Comparison of ENCODE assay signal across 8 mouse cellular contexts in the genomic region with DNA sequence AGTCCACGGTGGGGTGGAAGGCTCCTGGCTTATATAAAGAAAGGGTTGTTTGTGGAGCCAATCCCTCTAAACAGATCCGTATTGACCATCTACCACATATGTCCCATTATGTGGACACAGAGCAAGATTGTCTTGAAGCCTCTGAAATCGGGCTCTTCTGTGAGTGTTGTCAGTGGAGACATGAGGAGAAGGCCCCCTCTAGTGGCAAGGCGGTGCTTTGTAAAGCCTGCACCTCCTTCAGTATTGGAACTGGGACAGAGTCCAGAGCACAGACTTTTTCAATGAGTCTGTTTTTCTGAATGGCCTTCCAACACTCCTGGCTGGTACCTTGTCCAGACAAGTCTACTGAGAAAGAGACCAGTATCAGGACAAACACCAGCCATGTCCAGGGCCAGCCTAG. TPM values are rescaled to one million over a fixed set of nuclear protein-coding genes. Genes with fewer than 3 reads are reported as not detected.
DNase-seq lines count a peak whose midpoint lies in the region; ATAC-seq and TF ChIP-seq lines count a peak whose summit lies in the region.

No protein-coding gene starts in this region.

- dilution Hi-C loops in CH12.LX (cut with MboI; ENCODE audit: extremely low pct_ligation_motif_present, extremely low pct_unique_long_range_greater_than_20kb, low sequenced_read_pairs): no loop called here

- 13% methylated on average over 4 of the region's 4 CpGs for WGBS in forebrain, postnatal 0 days

- no peak overlapping the region for H3K4me3 ChIP-seq in CH12.LX (replicated peaks in 1 of 3; ENCODE audit: low read depth in 2 of 3, low read length in 2 of 3, poor library complexity in 1 of 3)
- H3K4me3 ChIP-seq in forebrain, postnatal 0 days (ENCODE audit: low read depth, low read length): no peak overlapping the region

- TF ChIP-seq EP300 in CH12.LX (IDR thresholded peaks at IDR 0.05; ENCODE audit: low read length): no peak

- no peak overlapping the region for H3K4me2 ChIP-seq in CH12.LX (ENCODE audit: insufficient read depth, low read depth, poor library complexity, severe bottlenecking)
- H3K4me2 ChIP-seq in forebrain, postnatal 0 days (ENCODE audit: low read depth): no peak overlapping the region

- TF ChIP-seq RAD21 in CH12.LX (IDR thresholded peaks at IDR 0.05; ENCODE audit: low read depth, low read length): peak; percentile 88

- TF ChIP-seq CTCF in CH12.LX (conservative IDR thresholded peaks at IDR 0.05 in 1 of 2, IDR thresholded peaks at IDR 0.05 in 1 of 2; ENCODE audit: low read depth in 2 of 2, low read length in 2 of 2): peak; percentile 70 to 94
- TF ChIP-seq CTCF in forebrain, postnatal 0 days (IDR thresholded peaks at IDR 0.05; ENCODE audit: low read depth): peak; percentile 86

- DNase-seq in 3T3-L1 (ENCODE audit: low read depth, low spot score): peak; percentile 75
- peak; percentile 70 for DNase-seq in CH12.LX (ENCODE audit: extremely low read depth)
- peak; percentile 46 for DNase-seq in cerebellum, adult 11-12 months
- peak; percentile 79 for DNase-seq in forebrain, postnatal 0 days
- DNase-seq in kidney, postnatal 14 days: peak; percentile 55
- peak; percentile 11 to 24 for DNase-seq in lung, adult 18-20 months
- DNase-seq in right cerebral cortex, adult 18-20 months: peak; percentile 72

- H3K9me3 ChIP-seq in CH12.LX (replicated peaks; ENCODE audit: low read length): no peaks in the 10 kb centered on the region
- H3K9me3 ChIP-seq in forebrain, postnatal 0 days (ENCODE audit: low read length): no peaks in the 10 kb centered on the region

- H3K9ac ChIP-seq in CH12.LX (ENCODE audit: insufficient read depth, low read depth): no peak overlapping the region
- H3K9ac ChIP-seq in forebrain, postnatal 0 days: no peak overlapping the region

- ATAC-seq in forebrain, postnatal 0 days: peak; percentile 73
- ATAC-seq in erythroid progenitor cell, adult 5-6 weeks (replicated peaks; ENCODE audit: low FRiP score, poor library complexity, severe bottlenecking): no peak

- no peak overlapping the region for H3K27ac ChIP-seq in CH12.LX (ENCODE audit: insufficient read depth, low read depth)
- no peak overlapping the region for H3K27ac ChIP-seq in forebrain, postnatal 0 days (ENCODE audit: low read depth, low read length)

- TF ChIP-seq POLR2A in CH12.LX (IDR thresholded peaks at IDR 0.05; ENCODE audit: low read depth, low read length): no peak

- H3K36me3 ChIP-seq in CH12.LX (replicated peaks in 1 of 2; ENCODE audit: control insufficient read depth in 1 of 2, insufficient read depth in 1 of 2, low read length in 1 of 2): no peaks in the 10 kb centered on the region
- H3K36me3 ChIP-seq in forebrain, postnatal 0 days (ENCODE audit: insufficient read depth): no peaks in the 10 kb centered on the region

- peaks cover 2% of the 10 kb centered on the region for H3K27me3 ChIP-seq in CH12.LX (replicated peaks)
- H3K27me3 ChIP-seq in forebrain, postnatal 0 days (ENCODE audit: insufficient read depth, low read length): no peaks in the 10 kb centered on the region

- no peaks in the 10 kb centered on the region for H3K4me1 ChIP-seq in CH12.LX (ENCODE audit: control insufficient read depth in 1 of 2, insufficient read depth in 2 of 2)
- no peaks in the 10 kb centered on the region for H3K4me1 ChIP-seq in forebrain, postnatal 0 days (ENCODE audit: insufficient read depth)

- in situ Hi-C loops in CH12.LX (cut with MboI; ENCODE audit: low pct_ligation_motif_present, low pct_unique_long_range_greater_than_20kb, low sequenced_read_pairs): loop anchor here (5.0 kb wide), 1 partner anchor 151 kb away; the partner anchor contains the start of gene Ogdhl

- H3K79me2 ChIP-seq in CH12.LX (replicated peaks; ENCODE audit: control insufficient read depth, extremely low read depth, insufficient read depth, poor library complexity, severe bottlenecking): no peaks in the 10 kb centered on the region

TF ChIP-seq in CH12.LX, 34 proteins besides CTCF, POLR2A, EP300 and RAD21:
- TF ChIP-seq SMC3 (IDR thresholded peaks at IDR 0.05; ENCODE audit: low read depth, low read length): peak; percentile 81
- no peak for TF ChIP-seq MAFK (IDR thresholded peaks at IDR 0.05; ENCODE audit: insufficient replicate concordance, low read length)
- TF ChIP-seq HCFC1 (IDR thresholded peaks at IDR 0.05; ENCODE audit: low read depth, low read length): no peak
- TF ChIP-seq ZC3H11A (IDR thresholded peaks at IDR 0.05; ENCODE audit: low read depth, low read length): 0 out of 2 replicates have a peak, but pooled peaks have one; percentile 9

RNA-seq across cellular contexts. Expression of gene Chat, which starts 7.2 kb away (rescaled TPM):
- total RNA-seq in CH12.LX (2012; rRNA removed) (not detected in 2 replicates), CH12.LX (2014; rRNA removed) (not detected in 2 replicates)
- polyA plus RNA-seq in CH12.LX (2012; ENCODE audit: insufficient read length, low read depth): not detected in 2 replicates
- total RNA-seq in forebrain, postnatal 0 days (2014; rRNA removed): 0.69 and 0.90 TPM in 2 replicates
- 0.15 and 0.47 TPM in 2 replicates for polyA plus RNA-seq in forebrain, postnatal 0 days (2015; fragmentation: Nextera tagmentation; extraction: Ambion mirVana)
- not detected in 2 replicates for total RNA-seq in erythroid progenitor cell, adult 5-6 weeks (2015; ENCODE audit: low replicate concordance)
- not detected in 2 replicates for total RNA-seq in erythroid progenitor cell, adult 5-6 weeks (2017; ENCODE audit: low replicate concordance)

RNA-seq across cellular contexts. Expression of gene Slc18a3, which starts 8.3 kb away (rescaled TPM):
- total RNA-seq in CH12.LX (2012; rRNA removed) (not detected in 2 replicates), CH12.LX (2014; rRNA removed) (not detected in 2 replicates)
- polyA plus RNA-seq in CH12.LX (2012; ENCODE audit: insufficient read length, low read depth): not detected in 2 replicates
- 2.2 and 2.4 TPM in 2 replicates for total RNA-seq in forebrain, postnatal 0 days (2014; rRNA removed)
- 3.0 and 4.4 TPM in 2 replicates for polyA plus RNA-seq in forebrain, postnatal 0 days (2015; fragmentation: Nextera tagmentation; extraction: Ambion mirVana)
- not detected in 2 replicates for total RNA-seq in erythroid progenitor cell, adult 5-6 weeks (2015; ENCODE audit: low replicate concordance)
- not detected in 2 replicates for total RNA-seq in erythroid progenitor cell, adult 5-6 weeks (2017; ENCODE audit: low replicate concordance)

RNA-seq across cellular contexts. Expression of gene Ercc6, which starts 40.3 kb away (rescaled TPM):
- 10.7 and 11.3 TPM in 2 replicates for total RNA-seq in CH12.LX (2012; rRNA removed)
- total RNA-seq in CH12.LX (2014; rRNA removed): 15.3 and 15.8 TPM in 2 replicates
- polyA plus RNA-seq in CH12.LX (2012; ENCODE audit: insufficient read length, low read depth): 15.1 and 16.7 TPM in 2 replicates
- total RNA-seq in forebrain, postnatal 0 days (2014; rRNA removed): 15.2 and 18.0 TPM in 2 replicates
- polyA plus RNA-seq in forebrain, postnatal 0 days (2015; fragmentation: Nextera tagmentation; extraction: Ambion mirVana): 12.6 and 19.5 TPM in 2 replicates
- total RNA-seq in erythroid progenitor cell, adult 5-6 weeks (2015; ENCODE audit: low replicate concordance): 4.7 and 5.9 TPM in 2 replicates
- 5.3 and 6.0 TPM in 2 replicates for total RNA-seq in erythroid progenitor cell, adult 5-6 weeks (2017; ENCODE audit: low replicate concordance)

Comparison
In these comparisons a context has a peak if more than half of its experiments do, and no peak if none do; other contexts are left out.
1. DNase-seq: peak in every context shown above with its lines; median percentile 79 in forebrain, postnatal 0 days; 75 in 3T3-L1; 72 in right cerebral cortex, adult 18-20 months; 70 in CH12.LX; 55 in kidney, postnatal 14 days; 46 in cerebellum, adult 11-12 months; 18 in lung, adult 18-20 months.